Mouse (Mus musculus) right cerebral cortex, postnatal 25 days (tissue): ENCODE measurements around the gene Map3k1.

Experiments
- DNase-seq: peaks from one replicate; pipeline ENCODE4 v3.0.0; 2022

Map3k1 gene

DNA sequence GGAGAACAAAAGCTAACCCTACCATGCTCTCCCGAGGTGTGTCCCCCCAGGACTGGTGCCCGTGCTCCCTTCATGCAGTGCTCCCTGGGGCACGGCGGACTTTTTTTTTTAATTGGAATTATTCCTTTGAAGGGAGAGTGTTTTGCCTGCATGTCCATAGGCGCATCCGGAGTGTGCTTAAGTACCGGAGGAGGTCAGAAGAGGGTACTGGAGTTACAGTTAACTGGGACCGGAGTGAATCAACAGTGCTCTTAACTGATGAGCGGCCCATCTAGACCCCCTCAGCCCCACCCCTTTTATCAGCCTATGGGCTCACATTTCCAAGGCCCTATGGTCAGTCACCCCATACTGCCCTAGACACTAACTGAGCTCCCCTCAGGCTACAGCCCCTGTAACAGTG lies 19.9 kb downstream of the Map3k1 start:
- DNase-seq = no peak

DNA sequence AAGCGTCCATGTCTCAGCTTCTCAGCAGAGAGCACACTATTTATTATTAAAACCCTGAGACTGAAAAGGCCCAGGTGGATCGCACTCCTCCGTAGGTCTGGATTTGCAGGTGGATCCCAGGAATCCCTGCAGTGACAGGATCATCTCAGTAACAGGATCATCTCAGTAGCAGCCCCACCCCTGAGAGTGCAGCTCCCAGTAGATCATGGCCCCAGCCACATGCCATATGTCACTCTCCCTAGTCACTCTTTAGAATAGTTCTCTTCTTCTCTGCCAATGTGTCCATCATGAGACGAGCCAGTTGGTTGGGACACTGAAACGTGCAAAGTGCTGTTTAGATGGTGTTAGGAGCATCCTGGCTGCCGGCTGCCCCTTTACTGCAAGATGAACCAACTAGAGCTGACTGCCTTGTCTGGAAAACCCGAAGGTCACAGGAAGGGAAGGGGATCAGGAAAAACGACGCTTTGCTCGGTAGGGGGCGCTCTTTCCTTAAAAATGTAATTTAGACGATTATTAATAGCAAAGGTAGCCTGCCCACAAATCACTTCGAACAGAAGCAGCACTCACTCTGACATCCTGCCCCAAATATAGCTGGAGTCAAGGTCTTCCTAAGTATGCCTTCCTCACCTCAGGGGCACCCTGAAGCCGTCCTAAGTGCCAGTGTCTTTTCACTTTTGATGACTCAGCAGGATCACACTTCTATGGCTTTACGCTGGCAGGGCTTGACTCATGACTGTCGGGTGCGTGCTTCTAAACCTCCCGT lies 20.8 kb downstream of the Map3k1 start:
- DNase-seq = peak; percentile 50

GRCm38 (mm10) chr13:111786584-111786983 lies 22.2 kb downstream of the Map3k1 start:
- DNase-seq = no peak

GRCm38 (mm10) chr13:111783451-111783850 lies 25.3 kb downstream of the Map3k1 start:
- DNase-seq = no peak

- no peak for DNase-seq
Measured at GRCm38 (mm10) chr13:111779471-111779870, 29.3 kb downstream of the Map3k1 start.

DNA sequence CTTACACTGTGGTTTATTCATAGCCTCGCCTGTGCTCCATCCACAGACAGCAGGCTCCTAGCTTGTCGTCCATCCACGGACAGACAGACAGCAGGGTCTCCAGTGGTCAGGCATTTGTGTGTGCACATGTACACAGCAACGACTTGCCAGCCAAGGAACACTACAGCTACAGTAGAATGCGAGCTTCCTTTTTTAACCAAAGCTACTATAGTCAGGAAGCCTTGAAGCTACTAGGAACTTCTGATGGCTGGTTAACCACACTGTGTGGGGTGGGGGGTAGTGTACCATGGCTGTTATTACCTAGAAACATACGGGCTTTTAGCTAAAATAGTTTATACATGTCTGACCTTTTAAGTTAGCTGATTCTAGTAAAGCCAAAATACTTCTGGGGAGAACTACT lies 30.2 kb downstream of the Map3k1 start:
- DNase-seq = no peak

GRCm38 (mm10) chr13:111777865-111778264 lies 30.9 kb downstream of the Map3k1 start:
- DNase-seq = no peak

DNA sequence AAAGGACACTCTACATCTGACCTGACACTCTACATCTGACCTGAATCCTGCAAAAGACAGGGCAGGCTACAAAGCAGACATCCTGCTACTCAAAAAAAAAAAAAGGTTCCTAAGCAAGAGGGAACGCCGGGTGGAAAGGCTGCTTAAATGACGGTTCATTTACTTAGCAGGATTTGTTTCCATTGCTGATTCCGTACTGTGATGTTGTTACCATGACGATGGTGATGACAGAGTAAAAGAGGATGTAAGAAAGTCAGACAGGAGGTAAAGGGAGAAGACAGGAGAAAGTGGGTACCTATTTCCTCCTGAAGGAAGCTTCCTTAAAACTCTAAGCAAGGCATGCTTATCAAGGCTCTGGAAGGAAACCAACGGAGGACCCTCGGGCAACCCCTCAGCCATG lies 31.6 kb downstream of the Map3k1 start:
- no peak for DNase-seq

DNA sequence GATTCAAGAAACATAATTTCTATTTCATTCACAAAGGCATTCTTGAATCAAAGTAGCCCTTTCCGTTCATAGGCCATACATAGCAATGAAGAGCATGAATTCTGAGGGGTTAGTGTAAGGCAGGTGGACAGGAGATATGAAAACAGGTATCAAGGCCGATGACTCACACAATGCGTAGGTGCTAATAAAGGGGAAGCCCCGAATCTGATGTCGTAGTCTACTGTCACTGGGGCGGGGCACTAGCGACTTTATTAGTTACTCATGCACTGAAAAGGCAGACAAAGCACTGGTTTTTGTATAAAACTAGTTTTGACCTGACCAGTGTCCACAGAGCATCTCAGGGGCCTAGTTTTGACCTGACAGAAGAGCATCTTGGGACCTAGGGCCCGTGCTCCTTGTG lies 36.7 kb downstream of the Map3k1 start:
- no peak for DNase-seq

DNA sequence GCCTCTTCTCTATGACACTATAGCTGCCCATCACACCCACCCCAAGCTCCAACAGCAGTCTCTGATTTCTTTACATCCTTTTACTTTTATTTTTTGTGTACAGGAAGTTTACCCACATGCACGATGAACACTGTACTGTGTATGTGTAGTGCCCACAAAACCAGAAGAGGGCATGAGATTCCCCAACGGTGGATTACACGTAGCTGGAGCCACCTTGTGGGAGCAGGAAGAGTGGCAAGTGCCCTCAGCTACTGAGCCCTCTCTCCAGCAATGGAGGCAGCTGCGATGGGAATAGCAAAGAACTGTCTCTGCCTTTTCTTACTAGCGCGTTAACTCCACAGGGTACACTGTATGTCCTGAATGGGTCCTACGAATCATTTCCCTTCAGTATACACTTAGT lies 37.6 kb downstream of the Map3k1 start:
- peak; percentile 47 for DNase-seq

DNA sequence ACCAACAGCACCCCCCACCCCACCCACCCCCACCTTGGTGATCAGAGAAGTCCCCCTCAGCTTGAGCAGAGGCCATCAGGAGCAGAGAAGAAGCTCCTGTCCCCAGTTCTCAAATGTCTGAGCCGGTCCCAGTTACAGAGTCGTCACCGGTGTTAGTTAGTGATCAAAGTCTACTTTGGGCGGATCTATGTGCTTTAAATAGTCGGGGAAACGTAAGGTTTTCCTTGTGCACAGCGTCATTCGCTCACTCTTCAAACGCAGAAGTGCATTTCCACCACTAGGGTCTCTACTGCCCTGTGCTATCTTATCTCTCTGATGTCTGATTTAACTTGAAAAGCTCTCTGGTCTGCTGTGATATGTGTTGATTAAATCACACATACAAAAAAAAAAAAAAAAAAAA lies 38.0 kb downstream of the Map3k1 start:
- DNase-seq = no peak

DNA sequence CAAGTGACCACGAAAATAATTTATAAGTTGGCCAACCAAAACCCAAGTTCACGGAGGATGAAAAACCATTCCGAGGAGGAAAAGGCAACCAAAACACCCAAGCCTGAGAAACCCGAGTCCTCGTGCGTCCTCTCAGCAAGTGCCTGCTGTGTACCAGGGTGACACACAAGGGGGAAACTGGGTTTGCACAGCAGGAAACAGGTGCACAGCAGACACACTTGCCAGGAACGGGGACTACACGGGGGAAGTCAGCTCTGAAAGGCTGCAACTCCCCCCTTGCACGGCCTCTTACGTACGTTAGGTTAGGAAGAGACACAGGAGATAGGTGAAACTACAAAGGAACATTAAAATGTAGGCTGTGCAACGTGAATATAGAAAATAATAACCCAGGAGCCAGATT lies 46.3 kb downstream of the Map3k1 start:
- no peak for DNase-seq

GRCm38 (mm10) chr13:111756986-111757385 lies 51.8 kb downstream of the Map3k1 start:
- no peak for DNase-seq

DNA sequence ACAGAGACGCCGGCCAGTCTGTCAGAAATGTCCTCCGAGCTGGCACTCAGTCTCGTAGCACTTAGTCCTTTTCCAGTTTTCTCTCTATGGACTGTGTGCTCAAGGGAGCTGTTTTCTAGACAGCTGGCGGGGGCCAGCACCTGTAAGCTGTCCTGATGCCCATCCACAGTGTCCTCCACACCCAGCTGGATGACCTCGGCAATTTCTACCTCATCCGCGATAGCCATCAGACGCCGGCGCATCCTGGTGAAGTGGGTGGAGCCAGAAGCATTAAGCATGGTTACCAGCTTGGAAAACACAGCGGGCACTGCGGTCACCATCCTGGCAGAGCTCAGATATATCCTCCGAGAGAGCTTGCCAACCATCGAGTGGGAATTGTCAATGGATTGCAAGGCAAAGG lies 52.9 kb downstream of the Map3k1 start:
- no peak for DNase-seq

DNA sequence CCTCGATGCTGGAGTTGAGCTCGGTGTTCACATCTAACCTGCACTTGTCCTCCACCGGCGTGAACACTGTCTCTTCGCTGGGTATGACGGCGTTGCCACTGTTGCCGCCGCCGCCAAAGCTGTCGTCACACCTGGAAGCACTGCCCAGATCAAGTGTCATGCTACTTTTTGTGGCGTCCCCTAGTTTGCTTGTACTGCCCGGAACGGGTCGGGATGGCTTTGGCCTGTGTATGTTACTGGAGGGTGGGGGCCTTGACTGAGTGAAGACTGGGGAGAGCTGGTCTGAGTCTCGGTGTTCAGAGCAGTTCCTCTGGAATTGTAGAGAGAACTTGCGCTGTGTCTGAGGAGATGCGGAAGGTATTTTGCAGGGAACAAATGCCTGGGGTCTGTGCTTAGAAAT lies 53.4 kb downstream of the Map3k1 start:
- no peak for DNase-seq

DNA sequence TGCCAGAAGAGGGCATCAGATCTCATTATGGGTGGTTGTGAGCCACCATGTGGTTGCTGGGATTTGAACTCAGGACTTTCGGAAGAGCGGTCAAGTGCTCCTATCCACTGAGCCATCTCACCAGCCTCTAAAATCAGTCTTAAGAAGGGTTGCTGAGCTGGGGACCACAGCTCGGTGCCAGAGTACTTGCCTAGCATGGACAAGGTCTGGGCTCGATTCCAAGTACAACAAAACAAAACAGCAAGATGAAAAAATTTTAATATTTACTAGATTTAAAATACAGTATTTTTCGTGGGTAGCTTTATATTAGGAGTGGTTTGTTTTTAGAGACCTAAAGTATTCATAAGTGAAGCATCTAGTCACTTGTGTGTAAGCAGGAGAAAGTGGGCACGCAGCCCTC lies 55.5 kb downstream of the Map3k1 start:
- no peak for DNase-seq

DNA sequence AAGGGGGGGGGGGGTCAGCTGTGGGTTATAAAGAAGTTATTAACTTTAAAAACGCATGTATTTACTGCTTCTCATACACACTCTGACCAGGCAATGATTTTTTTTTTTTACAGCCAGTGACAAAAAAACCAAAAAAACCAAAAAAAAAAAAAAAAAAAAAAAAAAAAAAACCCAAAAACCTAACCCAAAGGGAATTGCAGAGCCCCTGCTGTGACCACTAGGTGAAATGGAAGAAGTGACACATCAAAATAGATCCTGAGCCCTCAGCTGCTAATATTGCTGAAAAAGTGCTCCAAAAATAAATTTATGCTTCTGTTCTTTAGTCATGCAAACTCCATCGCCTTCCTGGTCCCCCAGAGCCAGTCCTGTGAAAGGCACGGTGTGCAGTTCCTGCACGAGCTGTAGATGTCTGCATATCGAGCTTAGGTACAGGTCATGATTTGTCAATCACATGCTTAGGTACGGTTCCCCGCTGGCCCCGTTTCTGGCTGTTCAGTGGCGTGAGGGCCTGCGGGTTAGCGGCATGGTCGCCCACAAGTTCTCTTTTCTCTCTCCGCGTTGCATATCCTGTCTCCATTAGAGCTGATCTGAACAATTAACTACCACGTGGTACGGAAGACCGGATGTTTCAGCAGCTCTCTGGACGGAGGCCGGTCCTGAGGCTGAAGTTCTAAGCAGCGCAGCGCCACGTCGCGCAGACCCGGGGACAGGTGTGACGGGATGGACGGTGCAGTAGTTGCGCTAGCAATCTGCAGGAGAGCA lies 60.3 kb downstream of the Map3k1 start:
- no peak for DNase-seq

DNA sequence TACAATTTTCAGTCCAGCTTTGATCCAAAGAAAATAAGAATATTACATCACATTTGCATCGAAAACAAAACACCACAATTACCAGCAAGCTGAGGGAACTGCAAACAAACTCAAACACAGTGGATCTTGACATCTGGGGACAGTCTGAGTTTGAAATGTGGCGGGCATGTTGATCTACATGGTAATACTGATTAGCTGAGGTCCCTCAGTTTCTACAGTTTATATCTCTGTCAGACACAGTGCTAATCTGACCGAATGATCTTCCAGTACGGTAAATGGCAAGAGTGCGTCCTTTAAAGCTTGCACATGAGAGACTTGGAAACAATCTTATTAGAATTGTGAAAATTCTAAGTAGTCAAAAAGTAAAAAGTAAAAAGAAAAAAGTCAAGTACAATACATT lies 62.0 kb downstream of the Map3k1 start:
- DNase-seq = no peak

DNA sequence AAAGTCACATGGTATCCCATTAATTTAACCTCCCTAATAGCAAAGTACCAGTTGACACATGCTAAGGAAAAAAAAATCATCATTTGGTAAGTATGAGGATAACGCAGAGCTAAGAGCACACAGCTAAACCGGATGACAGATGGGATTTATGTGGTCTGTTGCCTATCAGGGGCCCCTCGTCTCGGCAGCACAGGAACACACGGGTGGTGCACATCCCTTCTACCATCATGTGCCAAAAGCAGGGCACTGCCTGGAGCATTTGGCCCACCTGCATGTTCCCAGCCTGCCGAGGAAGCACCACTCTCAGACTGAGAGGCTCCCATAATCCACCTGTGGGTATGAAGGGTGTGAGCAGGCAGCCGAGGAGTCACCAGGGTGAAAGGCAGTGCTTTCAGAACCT lies 63.6 kb downstream of the Map3k1 start:
- no peak for DNase-seq

GRCm38 (mm10) chr13:111744233-111745000 lies 64.4 kb downstream of the Map3k1 start:
- no peak for DNase-seq

GRCm38 (mm10) chr13:111741991-111742615 lies 66.7 kb downstream of the Map3k1 start:
- DNase-seq = no peak

GRCm38 (mm10) chr13:111741204-111741990 lies 67.4 kb downstream of the Map3k1 start:
- DNase-seq = no peak
